Mouse (Mus musculus) cortical plate, adult 2 months (tissue): Measurements from ENCODE around the gene Keap1.

Experiments
- CTCF ChIP-seq: fragments of 200-500 bp; IDR thresholded peaks from 2 replicates; pipeline ENCODE4 v1.5.1; 2011; ENCODE audit warnings: mild to moderate bottlenecking, control low read depth, low read length; ENCODE audit not compliant: insufficient read depth; ENCODE audit errors: extremely low read depth
- POLR2A ChIP-seq: fragments of 200-500 bp; IDR thresholded peaks from 2 replicates; pipeline ENCODE4 v1.6.1; 2011; ENCODE audit warnings: mild to moderate bottlenecking, low read length, control low read depth; ENCODE audit not compliant: insufficient read depth; ENCODE audit errors: extremely low read depth

DNA sequence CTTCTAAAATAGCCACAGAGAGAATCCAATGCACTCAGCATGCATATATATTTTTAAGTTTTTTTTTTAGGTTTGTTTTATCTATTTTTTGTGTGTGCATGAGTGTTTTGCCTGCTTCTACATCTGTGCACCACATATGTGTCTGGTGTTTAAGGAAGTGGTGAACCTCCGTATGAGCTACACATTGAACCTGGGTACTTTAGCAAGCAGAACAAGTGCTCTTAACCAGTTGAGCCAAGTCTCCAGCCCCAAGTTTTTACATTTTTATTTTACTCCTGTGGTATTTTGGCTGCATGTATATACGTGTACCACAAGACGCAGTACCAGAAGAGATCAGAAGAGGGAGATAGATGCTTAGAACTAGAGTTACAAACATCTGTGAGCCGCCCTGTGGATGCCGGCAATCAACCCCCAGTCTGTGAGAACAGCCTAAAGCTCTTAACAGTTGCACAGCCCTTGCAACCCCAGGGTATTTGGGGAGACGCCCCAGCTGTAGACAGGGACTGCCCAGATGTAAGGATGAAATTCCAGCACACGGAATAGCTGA lies 17.7 kb downstream of the Keap1 start:
- TF ChIP-seq POLR2A (no peak), CTCF (peak; percentile 40; the same call in 1 of the 2 replicates)
